Mouse (Mus musculus) cerebral cortex, adult 2 months (tissue): ENCODE measurements around the gene Ppp6r3.

Source experiments
- WGBS: fragments of 180-500 bp; shearing (Covaris S2); methylation state at CpG from one replicate; pipeline ENCODE4 v1.1.7; 2018; 5-methylcytosine and 5-hydroxymethylcytosine counted together

Ppp6r3 gene

DNA sequence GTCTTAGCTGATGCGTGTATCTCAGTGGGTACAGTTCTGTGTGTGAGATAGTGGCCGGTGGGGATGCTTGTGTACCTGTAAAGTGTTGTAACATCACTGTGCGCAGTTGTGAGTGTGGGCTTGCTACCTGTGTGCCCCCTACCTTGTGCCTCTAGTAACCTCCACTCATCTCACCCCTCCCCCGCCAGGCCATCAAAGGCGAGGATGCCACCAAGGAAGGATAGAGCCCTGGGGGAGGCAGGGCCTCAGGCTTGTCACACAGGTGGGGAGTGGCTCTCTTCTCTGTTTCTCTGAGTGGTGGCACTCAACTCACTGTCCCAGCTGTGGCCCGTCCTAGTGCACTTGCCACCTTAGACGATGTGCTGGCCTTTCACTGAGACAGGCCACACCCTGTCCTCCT, 144.5 kb downstream of the Ppp6r3 start:
- 87% methylated on average over 7 of the region's 7 CpGs for WGBS

- WGBS, result 54% methylated on average over 7 of the region's 7 CpGs
Observed at GRCm38 (mm10) chr19:3429156-3429816, 146.3 kb downstream of the Ppp6r3 start.

GRCm38 (mm10) chr19:3428057-3428830, 147.3 kb downstream of the Ppp6r3 start:
- WGBS, result 72% methylated on average over 15 of the region's 15 CpGs

DNA sequence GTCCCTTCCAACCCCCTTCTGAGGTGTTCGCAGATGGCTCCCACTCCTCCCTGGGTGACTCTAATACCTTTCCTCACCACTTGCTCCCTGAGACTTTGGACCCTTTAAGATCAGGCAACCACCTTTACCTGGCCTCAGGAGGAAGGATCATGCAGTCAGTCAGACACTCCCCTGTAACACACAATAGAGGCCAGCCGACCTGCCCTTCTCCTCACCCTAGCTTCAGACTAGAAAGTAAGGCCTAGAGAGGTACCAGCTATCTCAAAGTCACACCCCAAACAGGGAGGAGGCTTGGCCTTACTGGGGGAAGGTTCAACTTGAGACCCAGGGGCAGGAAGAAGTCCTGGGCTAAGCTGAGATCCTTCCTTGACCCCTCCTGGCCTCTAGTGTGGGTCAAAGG, 151.3 kb downstream of the Ppp6r3 start:
- 85% methylated on average over 2 of the region's 2 CpGs for WGBS

DNA sequence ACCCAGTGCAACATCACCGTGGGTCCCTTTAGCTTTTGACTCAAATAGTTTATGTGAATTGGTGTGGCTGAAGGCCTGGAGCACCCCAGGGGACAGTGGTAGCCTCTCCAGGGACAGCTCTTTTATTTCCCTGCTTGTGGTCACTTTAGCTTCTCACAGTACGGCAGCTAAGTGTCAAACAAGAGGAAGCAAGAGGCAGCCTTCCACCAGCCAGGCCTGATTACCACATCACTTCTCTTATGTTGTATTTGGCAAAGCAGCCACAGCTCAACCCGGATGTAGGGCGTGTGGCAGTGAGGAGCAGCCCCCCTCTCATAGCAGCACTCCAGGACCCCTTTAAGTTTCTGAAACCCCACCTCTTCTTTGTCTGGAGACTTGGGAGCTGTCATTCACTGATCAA, 152.6 kb downstream of the Ppp6r3 start:
- WGBS, result 69% methylated on average over 4 of the region's 4 CpGs

- WGBS, result 67% methylated on average over 6 of the region's 6 CpGs
Observed at GRCm38 (mm10) chr19:3422488-3422887, 153.1 kb downstream of the Ppp6r3 start.

GRCm38 (mm10) chr19:3419251-3419650, 156.3 kb downstream of the Ppp6r3 start:
- 48% methylated on average over 5 of the region's 5 CpGs for WGBS

DNA sequence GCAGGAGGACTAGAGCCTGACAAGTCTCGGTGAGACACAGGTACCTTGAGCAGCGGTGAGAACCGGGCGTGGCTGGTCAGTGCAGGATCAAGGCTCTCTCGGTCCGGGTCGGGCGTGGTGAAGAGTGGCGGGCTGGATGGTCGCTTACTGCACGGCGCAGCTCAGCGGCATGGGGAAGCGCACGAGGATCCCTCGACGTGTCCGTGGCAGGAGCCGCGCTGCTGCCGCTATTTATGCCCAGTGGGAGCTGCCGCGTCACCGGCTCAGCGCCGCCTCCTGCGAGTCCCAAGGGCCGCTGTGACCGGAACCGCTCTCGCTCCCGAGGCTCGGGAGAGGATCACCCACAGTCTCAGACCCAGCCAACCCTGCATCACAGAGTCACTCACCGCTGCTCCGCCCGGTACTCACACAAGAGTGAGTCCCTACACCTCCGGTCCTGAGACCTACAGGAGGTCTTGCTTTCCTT, 161.2 kb downstream of the Ppp6r3 start, which contains the start of gene Gal:
TSS of gene Gal (minus strand) at position 277 of the 466 bp plus-strand sequence.
- WGBS, result 5% methylated on average over 37 of the region's 37 CpGs

DNA sequence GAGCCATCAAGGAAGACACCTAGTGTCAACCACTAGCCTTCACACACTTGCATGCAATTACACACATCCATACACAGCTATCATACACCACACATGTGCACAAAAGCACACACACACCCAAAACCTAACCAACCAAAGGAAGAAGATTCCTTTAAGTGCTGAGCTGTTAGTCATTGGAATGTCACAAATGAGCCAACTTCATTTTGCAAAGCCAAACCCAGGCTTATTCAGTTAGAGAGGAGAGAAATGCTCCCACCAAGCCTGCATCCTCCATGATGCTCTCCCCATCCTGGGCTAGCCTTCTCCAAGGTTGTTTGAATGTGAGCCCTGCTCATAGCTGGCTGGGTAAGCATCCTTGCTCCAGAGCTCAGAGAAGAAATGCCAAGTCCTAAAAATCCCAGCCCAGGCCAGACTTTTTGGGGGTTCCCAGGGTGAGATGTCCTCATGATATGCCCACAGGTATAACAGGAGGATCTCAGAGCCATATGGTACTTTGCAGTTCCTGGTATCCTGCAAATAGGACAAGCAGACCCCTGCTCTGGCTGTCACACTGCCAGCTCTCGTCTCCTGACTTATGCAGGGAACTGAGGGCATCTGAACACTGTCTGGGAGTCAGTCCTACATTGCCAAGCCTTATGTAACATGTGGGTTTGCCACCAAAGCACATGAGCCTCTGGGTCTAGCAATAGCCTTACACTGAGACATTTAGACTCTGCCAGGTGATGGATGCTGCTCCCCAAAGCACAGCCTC, 169.8 kb downstream of the Ppp6r3 start:
- WGBS, result 50% methylated on average over 1 of the region's 1 CpGs
